Mouse (Mus musculus): ENCODE data around the gene Pafah1b3. TPM values are rescaled to one million over a fixed set of nuclear protein-coding genes. Genes with fewer than 3 reads are reported as not detected.

The Pafah1b3 gene
- total and polyA plus RNA-seq, 2 experiments, result 3.7 to 8.4 TPM

DNA sequence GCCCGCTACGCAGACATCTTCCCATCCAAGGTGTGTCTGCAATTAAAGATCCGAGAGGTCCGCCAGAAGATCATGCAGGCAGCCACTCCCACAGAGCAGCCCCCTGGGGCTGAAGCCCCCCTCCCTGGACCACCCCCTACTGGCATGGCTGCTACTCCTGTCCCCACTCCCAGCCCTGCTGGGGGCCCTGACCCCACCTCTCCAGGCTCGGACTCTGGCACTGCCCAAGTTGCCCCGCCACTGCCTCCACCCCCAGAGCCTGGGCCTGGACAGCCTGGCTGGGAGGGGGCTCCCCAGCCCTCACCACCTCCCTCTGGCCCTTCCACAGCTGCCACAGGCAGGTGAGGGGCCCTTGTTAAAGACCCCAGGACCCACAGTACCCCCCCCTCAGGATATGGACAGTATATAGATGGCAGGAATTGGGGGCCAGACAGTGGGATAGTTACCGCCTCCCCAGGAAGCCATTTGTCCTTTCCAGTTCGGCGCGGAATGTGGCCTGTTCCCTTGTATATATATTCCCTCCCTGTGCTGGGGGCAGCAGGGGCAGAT lies 4.5 kb downstream of the Pafah1b3 start:
- TF ChIP-seq POLR2A (IDR thresholded peaks at IDR 0.05; ENCODE audit: extremely low read depth, insufficient read depth, low read length), result no peak
- TF ChIP-seq CTCF (IDR thresholded peaks at IDR 0.05; ENCODE audit: low read depth, low read length), result no peak

DNA sequence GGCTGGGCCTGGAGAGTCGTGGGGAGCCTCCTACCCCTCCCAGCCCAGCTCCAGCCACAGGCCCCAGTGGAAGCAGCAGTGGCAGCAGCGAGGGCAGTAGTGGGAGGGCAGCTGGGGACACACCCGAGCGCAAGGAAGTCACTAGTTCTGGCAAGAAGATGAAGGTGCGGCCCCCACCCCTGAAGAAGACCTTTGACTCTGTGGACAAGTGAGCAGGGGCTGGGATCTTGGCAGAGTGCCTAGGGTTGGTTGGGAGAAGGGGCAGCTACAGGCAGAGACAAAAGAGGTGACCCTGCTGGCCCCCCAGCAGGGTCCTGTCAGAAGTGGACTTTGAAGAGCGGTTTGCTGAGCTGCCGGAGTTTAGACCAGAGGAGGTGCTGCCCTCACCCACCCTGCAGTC lies 5.7 kb downstream of the Pafah1b3 start:
- TF ChIP-seq CTCF (IDR thresholded peaks at IDR 0.05; ENCODE audit: low read depth, low read length), result no peak
- no peak for TF ChIP-seq POLR2A (IDR thresholded peaks at IDR 0.05; ENCODE audit: extremely low read depth, insufficient read depth, low read length)
- Histone ChIP-seq H3K27me3 (ENCODE audit: control insufficient read depth, insufficient read depth, low read length) (no peaks in the 10 kb centered on the region), H3K27ac (replicated peaks; ENCODE audit: insufficient read depth, low read depth, low read length) (no peak overlapping the region), H3K79me2 (ENCODE audit: control insufficient read depth, insufficient read depth, low read length) (no peaks in the 10 kb centered on the region), H3K36me3 (ENCODE audit: control insufficient read depth, insufficient read depth, low read length) (peaks cover 8% of the 10 kb centered on the region; the same call in 1 of the 2 replicates), H3K9ac (ENCODE audit: low read depth, low read length) (no peak overlapping the region), H3K4me3 (ENCODE audit: insufficient read depth, low read depth, low read length) (no peak overlapping the region), H3K4me1 (ENCODE audit: control insufficient read depth, insufficient read depth, low read length) (peaks cover 3% of the 10 kb centered on the region)
- 80% methylated on average over 7 of the region's 7 CpGs for WGBS
- DNase-seq (ENCODE audit: extremely low read depth, low read depth, low spot score), result no peak

More for the DNA sequence above, 4.5 kb downstream of the Pafah1b3 start:
- Histone ChIP-seq H3K4me1 (ENCODE audit: control insufficient read depth, insufficient read depth, low read length) (peaks cover 3% of the 10 kb centered on the region), H3K9ac (ENCODE audit: low read depth, low read length) (no peak overlapping the region), H3K36me3 (ENCODE audit: control insufficient read depth, insufficient read depth, low read length) (peaks cover 8% of the 10 kb centered on the region; the same call in 1 of the 2 replicates), H3K79me2 (ENCODE audit: control insufficient read depth, insufficient read depth, low read length) (no peaks in the 10 kb centered on the region), H3K27me3 (ENCODE audit: control insufficient read depth, insufficient read depth, low read length) (no peaks in the 10 kb centered on the region), H3K4me3 (ENCODE audit: insufficient read depth, low read depth, low read length) (no peak overlapping the region), H3K27ac (replicated peaks; ENCODE audit: insufficient read depth, low read depth, low read length) (no peak overlapping the region)
- WGBS, result 91% methylated on average over 10 of the region's 10 CpGs
- DNase-seq (ENCODE audit: extremely low read depth, low read depth, low spot score), result no peak

DNA sequence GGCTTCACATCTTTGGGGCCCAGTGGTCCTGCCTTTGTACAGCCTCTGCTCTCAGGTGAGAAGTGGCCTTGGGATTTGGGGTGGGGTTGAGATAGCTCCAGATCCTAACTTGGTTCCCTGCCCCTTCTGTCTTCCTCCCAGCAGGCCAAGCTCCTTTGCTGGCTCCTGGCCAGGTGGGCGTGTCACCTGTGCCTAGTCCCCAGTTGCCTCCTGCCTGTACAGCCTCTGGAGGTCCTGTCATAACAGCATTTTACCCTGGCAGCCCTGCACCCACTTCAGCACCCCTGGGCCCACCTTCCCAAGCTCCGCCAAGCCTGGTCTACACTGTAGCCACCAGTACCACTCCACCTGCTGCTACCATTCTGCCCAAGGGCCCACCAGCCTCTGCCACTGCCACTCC lies 6.9 kb downstream of the Pafah1b3 start:
- no peaks in the 10 kb centered on the region for H3K4me1 ChIP-seq (ENCODE audit: control insufficient read depth, insufficient read depth, low read length)
- no peak overlapping the region for H3K4me3 ChIP-seq (ENCODE audit: insufficient read depth, low read depth, low read length)
- H3K27ac ChIP-seq (replicated peaks; ENCODE audit: insufficient read depth, low read depth, low read length), result no peak overlapping the region
- no peak for DNase-seq (ENCODE audit: extremely low read depth, low read depth, low spot score)
- no peaks in the 10 kb centered on the region for H3K27me3 ChIP-seq (ENCODE audit: control insufficient read depth, insufficient read depth, low read length)
- H3K79me2 ChIP-seq (ENCODE audit: control insufficient read depth, insufficient read depth, low read length), result no peaks in the 10 kb centered on the region
- WGBS, result 65% methylated on average over 2 of the region's 2 CpGs
- no peak overlapping the region for H3K9ac ChIP-seq (ENCODE audit: low read depth, low read length)
- peaks cover 17% of the 10 kb centered on the region for H3K36me3 ChIP-seq (ENCODE audit: control insufficient read depth, insufficient read depth, low read length)
- TF ChIP-seq POLR2A (IDR thresholded peaks at IDR 0.05; ENCODE audit: extremely low read depth, insufficient read depth, low read length) (no peak), CTCF (IDR thresholded peaks at IDR 0.05; ENCODE audit: low read depth, low read length) (no peak)

DNA sequence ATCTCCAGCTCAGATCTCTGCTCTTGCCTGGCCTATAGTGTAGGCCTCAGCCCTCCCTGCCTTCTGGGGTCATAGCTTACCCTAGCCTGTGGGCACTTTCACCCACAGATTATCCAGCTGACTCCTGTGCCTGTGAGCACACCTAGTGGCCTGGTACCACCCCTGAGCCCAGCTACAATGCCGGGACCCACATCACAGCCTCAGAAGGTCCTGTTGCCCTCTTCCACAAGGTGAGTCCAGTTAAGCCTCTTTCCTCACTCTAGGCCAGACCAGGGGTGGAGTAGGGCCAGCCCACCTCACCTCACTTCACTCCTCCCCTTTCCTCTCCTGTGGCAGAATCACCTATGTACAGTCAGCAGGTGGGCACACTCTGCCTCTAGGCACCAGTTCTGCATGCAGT lies 7.3 kb downstream of the Pafah1b3 start:
- Histone ChIP-seq H3K79me2 (ENCODE audit: control insufficient read depth, insufficient read depth, low read length) (no peaks in the 10 kb centered on the region), H3K4me3 (ENCODE audit: insufficient read depth, low read depth, low read length) (no peak overlapping the region), H3K27me3 (ENCODE audit: control insufficient read depth, insufficient read depth, low read length) (no peaks in the 10 kb centered on the region), H3K27ac (replicated peaks; ENCODE audit: insufficient read depth, low read depth, low read length) (no peak overlapping the region), H3K4me1 (ENCODE audit: control insufficient read depth, insufficient read depth, low read length) (no peaks in the 10 kb centered on the region), H3K9ac (ENCODE audit: low read depth, low read length) (no peak overlapping the region), H3K36me3 (ENCODE audit: control insufficient read depth, insufficient read depth, low read length) (peaks cover 17% of the 10 kb centered on the region)
- 100% methylated on average over 1 of the region's 1 CpGs for WGBS
- TF ChIP-seq CTCF (IDR thresholded peaks at IDR 0.05; ENCODE audit: low read depth, low read length) (no peak), POLR2A (IDR thresholded peaks at IDR 0.05; ENCODE audit: extremely low read depth, insufficient read depth, low read length) (no peak)
- DNase-seq (ENCODE audit: extremely low read depth, low read depth, low spot score), result no peak

DNA sequence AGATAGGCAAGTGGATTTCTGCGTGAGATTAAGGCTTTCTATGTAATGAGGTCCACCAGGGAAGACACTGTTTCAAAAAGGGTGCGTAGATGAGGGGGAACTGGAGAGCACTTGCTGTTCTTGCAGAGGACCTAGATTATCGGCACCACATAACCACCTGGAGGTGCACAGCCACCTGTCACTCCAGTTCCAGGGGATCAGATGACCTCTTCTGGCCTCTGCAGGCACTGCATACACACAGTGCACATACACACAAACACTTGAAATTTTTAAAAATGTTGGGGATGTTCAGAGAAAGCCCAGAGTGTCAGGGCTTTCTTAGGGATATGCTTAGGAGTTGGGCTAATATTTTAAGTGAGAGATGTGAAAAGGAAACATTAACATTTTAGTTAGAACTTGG lies 7.9 kb downstream of the Pafah1b3 start:
- Histone ChIP-seq H3K27me3 (ENCODE audit: control insufficient read depth, insufficient read depth, low read length) (no peaks in the 10 kb centered on the region), H3K27ac (replicated peaks; ENCODE audit: insufficient read depth, low read depth, low read length) (no peak overlapping the region), H3K36me3 (ENCODE audit: control insufficient read depth, insufficient read depth, low read length) (peaks cover 17% of the 10 kb centered on the region), H3K4me3 (ENCODE audit: insufficient read depth, low read depth, low read length) (no peak overlapping the region), H3K79me2 (ENCODE audit: control insufficient read depth, insufficient read depth, low read length) (no peaks in the 10 kb centered on the region), H3K4me1 (ENCODE audit: control insufficient read depth, insufficient read depth, low read length) (no peaks in the 10 kb centered on the region), H3K9ac (ENCODE audit: low read depth, low read length) (no peak overlapping the region)
- no peak for DNase-seq (ENCODE audit: extremely low read depth, low read depth, low spot score)
- no peak for TF ChIP-seq POLR2A (IDR thresholded peaks at IDR 0.05; ENCODE audit: extremely low read depth, insufficient read depth, low read length)
- TF ChIP-seq CTCF (IDR thresholded peaks at IDR 0.05; ENCODE audit: low read depth, low read length), result 0 out of 2 replicates have a peak, but pooled peaks have one; percentile 10
- 100% methylated on average over 3 of the region's 3 CpGs for WGBS

DNA sequence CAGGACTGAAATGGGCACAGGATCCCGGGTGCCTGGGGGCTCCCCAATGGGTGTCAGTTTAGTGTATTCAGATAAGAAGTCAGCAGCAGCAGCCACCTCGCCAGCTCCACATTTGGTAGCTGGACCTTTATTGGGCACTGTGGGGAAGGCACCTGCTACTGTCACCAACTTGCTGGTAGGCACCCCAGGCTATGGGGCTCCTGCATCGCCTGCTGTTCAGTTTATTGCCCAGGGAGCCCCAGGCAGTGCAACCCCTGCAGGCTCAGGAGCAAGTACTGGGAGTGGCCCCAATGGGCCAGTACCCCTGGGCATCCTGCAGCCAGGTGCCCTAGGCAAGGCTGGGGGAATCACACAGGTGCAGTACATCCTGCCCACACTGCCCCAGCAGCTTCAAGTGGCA lies 9.1 kb downstream of the Pafah1b3 start:
- Histone ChIP-seq H3K27ac (replicated peaks; ENCODE audit: insufficient read depth, low read depth, low read length) (no peak overlapping the region), H3K4me3 (ENCODE audit: insufficient read depth, low read depth, low read length) (no peak overlapping the region), H3K9ac (ENCODE audit: low read depth, low read length) (no peak overlapping the region), H3K36me3 (ENCODE audit: control insufficient read depth, insufficient read depth, low read length) (peaks cover 17% of the 10 kb centered on the region), H3K4me1 (ENCODE audit: control insufficient read depth, insufficient read depth, low read length) (no peaks in the 10 kb centered on the region), H3K79me2 (ENCODE audit: control insufficient read depth, insufficient read depth, low read length) (no peaks in the 10 kb centered on the region), H3K27me3 (ENCODE audit: control insufficient read depth, insufficient read depth, low read length) (no peaks in the 10 kb centered on the region)
- WGBS, result 95% methylated on average over 3 of the region's 3 CpGs
- TF ChIP-seq CTCF (IDR thresholded peaks at IDR 0.05; ENCODE audit: low read depth, low read length), result no peak
- TF ChIP-seq POLR2A (IDR thresholded peaks at IDR 0.05; ENCODE audit: extremely low read depth, insufficient read depth, low read length), result no peak
- no peak for DNase-seq (ENCODE audit: extremely low read depth, low read depth, low spot score)

Data from liver, adult 2 months (tissue).